Mouse (Mus musculus) forebrain, postnatal 0 days (tissue): Measurements from ENCODE around the gene Plcb4. TPM values are rescaled to one million over a fixed set of nuclear protein-coding genes. Genes with fewer than 3 reads are reported as not detected.

Source experiments
- ATAC-seq: fragments of 200-750 bp; cut with Nextera tagmentation; 2 replicates; pipeline ENCODE4 v1.8.0; 2017; ENCODE audit warnings: mild to moderate bottlenecking, moderate library complexity
- DNase-seq: peaks from one replicate; pipeline ENCODE4 v3.0.0-alpha.2; 2015
- H3K27ac ChIP-seq: fragments of 300-500 bp; sonication (generic); 2 replicates; pipeline ENCODE4 v1.5.1; 2014; ENCODE audit warnings: low read depth, mild to moderate bottlenecking, antibody characterized with exemption, low read length, moderate library complexity, mixed read lengths
- H3K27me3 ChIP-seq: fragments of 300-500 bp; sonication (generic); 2 replicates; pipeline ENCODE4 v1.6.1; 2014; ENCODE audit warnings: mild to moderate bottlenecking, low read length, mixed read lengths; ENCODE audit not compliant: insufficient read depth
- H3K36me3 ChIP-seq: fragments of 300-500 bp; sonication (generic); 2 replicates; pipeline ENCODE4 v1.6.1; 2014; ENCODE audit warnings: mild to moderate bottlenecking, moderate library complexity; ENCODE audit not compliant: insufficient read depth
- H3K4me1 ChIP-seq: fragments of 300-500 bp; sonication (generic); 2 replicates; pipeline ENCODE4 v1.6.1; 2014; ENCODE audit warnings: antibody characterized with exemption; ENCODE audit not compliant: insufficient read depth
- H3K4me2 ChIP-seq: fragments of 300-500 bp; sonication (generic); 2 replicates; pipeline ENCODE4 v1.6.1; 2014; ENCODE audit warnings: low read depth, mild to moderate bottlenecking, moderate library complexity
- H3K4me3 ChIP-seq: fragments of 300-500 bp; sonication (generic); 2 replicates; pipeline ENCODE4 v1.5.1; 2014; ENCODE audit warnings: low read depth, low read length, mixed read lengths
- H3K9ac ChIP-seq: fragments of 300-500 bp; sonication (generic); 2 replicates; pipeline ENCODE4 v1.6.1; 2014; ENCODE audit warnings: mild to moderate bottlenecking
- H3K9me3 ChIP-seq: fragments of 300-500 bp; sonication (generic); 2 replicates; pipeline ENCODE4 v1.6.1; 2016; ENCODE audit warnings: low read length
- CTCF ChIP-seq: sonication (generic); IDR thresholded peaks from 2 replicates; pipeline ENCODE4 v1.5.1; 2016; ENCODE audit warnings: antibody characterized with exemption, control low read depth, low read depth
- WGBS: fragments of 180-500 bp; shearing (Covaris S2); extraction: QIAGEN DNeasy Blood & Tissue Kit; methylation state at CpG from one replicate; pipeline ENCODE4 v1.1.7; 2014; 5-methylcytosine and 5-hydroxymethylcytosine counted together
- polyA plus RNA-seq: library from polyadenylated mRNA; unstranded; fragments of >200 nt; fragmentation: Nextera tagmentation; extraction: Ambion mirVana; gene quantifications from 2 replicates; pipeline ENCODE4 v1.2.1, GENCODE M21; 2015
- total RNA-seq: library from RNA; depleted of rRNA; stranded (reverse); fragments of >200 nt; gene quantifications from 2 replicates; pipeline ENCODE4 v1.2.3, GENCODE M21; 2014

The Plcb4 gene
- total and polyA plus RNA-seq, 2 experiments from 2014 or later: 15.5 to 39.7 TPM

- Histone ChIP-seq H3K9ac (no peak overlapping the region), H3K4me3 (no peak overlapping the region), H3K9me3 (no peaks in the 10 kb centered on the region), H3K4me1 (peaks cover 3% of the 10 kb centered on the region), H3K27ac (no peak overlapping the region), H3K27me3 (no peaks in the 10 kb centered on the region), H3K4me2 (no peak overlapping the region), H3K36me3 (no peaks in the 10 kb centered on the region)
- WGBS: 74% methylated on average over 4 of the region's 4 CpGs
- DNase-seq (no peak), ATAC-seq (no peak)
- TF ChIP-seq CTCF: no peak
These were observed 134.1 kb downstream of the Plcb4 start for GRCm38 (mm10) chr2:135792907-135793306.

- Histone ChIP-seq H3K27me3 (no peaks in the 10 kb centered on the region), H3K9me3 (no peaks in the 10 kb centered on the region), H3K27ac (no peak overlapping the region), H3K4me2 (no peak overlapping the region), H3K9ac (no peak overlapping the region), H3K36me3 (no peaks in the 10 kb centered on the region), H3K4me3 (no peak overlapping the region), H3K4me1 (peaks cover 6% of the 10 kb centered on the region)
- no peak for TF ChIP-seq CTCF
- 89% methylated on average over 5 of the region's 5 CpGs for WGBS
- no peak for DNase-seq
- no peak for ATAC-seq
These were observed 137.9 kb downstream of the Plcb4 start for GRCm38 (mm10) chr2:135796684-135797083.

GRCm38 (mm10) chr2:135797677-135798546 is 139.1 kb downstream of the Plcb4 start:
- Histone ChIP-seq H3K4me2 (no peak overlapping the region), H3K9me3 (no peaks in the 10 kb centered on the region), H3K27ac (peak overlapping the region; percentile 70), H3K27me3 (no peaks in the 10 kb centered on the region), H3K36me3 (no peaks in the 10 kb centered on the region), H3K9ac (no peak overlapping the region), H3K4me3 (no peak overlapping the region), H3K4me1 (peaks cover 6% of the 10 kb centered on the region)
- no peak for TF ChIP-seq CTCF
- ATAC-seq (peak; percentile 50), DNase-seq (peak; percentile 17)
- WGBS: 21% methylated on average over 5 of the region's 5 CpGs

- no peak overlapping the region for H3K4me2 ChIP-seq
- 67% methylated on average over 10 of the region's 10 CpGs for WGBS
These were observed 140.4 kb downstream of the Plcb4 start for GRCm38 (mm10) chr2:135799149-135799770.

GRCm38 (mm10) chr2:135800385-135800784 is 141.6 kb downstream of the Plcb4 start:
- DNase-seq: no peak
- Histone ChIP-seq H3K36me3 (no peaks in the 10 kb centered on the region), H3K27me3 (no peaks in the 10 kb centered on the region), H3K27ac (no peak overlapping the region), H3K9ac (no peak overlapping the region), H3K4me3 (no peak overlapping the region), H3K4me1 (peaks cover 6% of the 10 kb centered on the region), H3K4me2 (no peak overlapping the region), H3K9me3 (no peaks in the 10 kb centered on the region)
- ATAC-seq: no peak
- 40% methylated on average over 6 of the region's 6 CpGs for WGBS
- TF ChIP-seq CTCF: no peak

More at GRCm38 (mm10) chr2:135799149-135799770, 140.4 kb downstream of the Plcb4 start:
- ATAC-seq: no peak
- Histone ChIP-seq H3K36me3 (no peaks in the 10 kb centered on the region), H3K4me1 (peaks cover 6% of the 10 kb centered on the region), H3K27me3 (no peaks in the 10 kb centered on the region), H3K9ac (no peak overlapping the region), H3K4me3 (no peak overlapping the region), H3K9me3 (no peaks in the 10 kb centered on the region), H3K27ac (no peak overlapping the region)
- DNase-seq: no peak
- TF ChIP-seq CTCF: no peak

DNA sequence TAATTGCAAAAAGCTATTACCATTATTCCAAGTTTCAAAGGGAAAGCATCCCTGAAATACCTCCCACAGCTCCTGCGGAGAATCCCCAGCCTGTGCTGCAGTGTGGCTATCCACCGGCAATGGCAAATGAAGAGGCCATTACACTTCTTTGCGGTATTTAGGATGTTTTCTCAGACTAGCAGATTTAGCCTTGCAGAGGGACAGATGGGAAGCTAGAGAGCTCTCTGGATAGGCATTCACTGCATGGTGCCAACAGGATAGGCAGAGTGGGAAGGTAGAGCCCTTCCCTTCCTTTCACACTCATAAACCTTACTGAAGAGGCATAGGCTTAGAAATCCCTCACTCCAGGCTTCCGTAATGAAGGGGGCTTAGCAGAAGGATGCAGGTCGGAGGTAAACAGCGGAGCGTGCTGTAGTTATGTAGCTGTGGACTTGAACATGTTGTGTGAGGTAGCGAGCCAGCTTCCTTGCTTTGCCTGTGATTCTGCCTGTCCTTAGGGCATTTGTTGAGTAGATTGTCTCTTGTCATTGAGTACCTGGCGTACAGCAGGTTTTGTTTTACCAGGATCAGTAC is 144.2 kb downstream of the Plcb4 start:
- H3K27me3 ChIP-seq: no peaks in the 10 kb centered on the region
- H3K4me2 ChIP-seq: no peak overlapping the region
- no peaks in the 10 kb centered on the region for H3K36me3 ChIP-seq
- no peak overlapping the region for H3K27ac ChIP-seq
- H3K9me3 ChIP-seq: no peaks in the 10 kb centered on the region
- ATAC-seq (no peak), DNase-seq (peak; percentile 3)
- no peak overlapping the region for H3K9ac ChIP-seq
- no peak for TF ChIP-seq CTCF
- WGBS: 68% methylated on average over 9 of the region's 9 CpGs
- peaks cover 2% of the 10 kb centered on the region for H3K4me1 ChIP-seq
- no peak overlapping the region for H3K4me3 ChIP-seq
